Mouse (Mus musculus): ENCODE data around the gene Hoxa4. TPM values are rescaled to one million over a fixed set of nuclear protein-coding genes. Genes with fewer than 3 reads are reported as not detected.
A peak's percentile ranks its signal among the peaks of the same experiment; 100 is the strongest.

Hoxa4 gene
- polyA plus RNA-seq, 1 experiment from 2014 or later = 2.4 TPM

GRCm38 (mm10) chr6:52235866-52236265, 44.3 kb upstream of the Hoxa4 start:
- H3K4me2 ChIP-seq (ENCODE audit: low read depth, low read length) = no peak overlapping the region

GRCm38 (mm10) chr6:52235267-52235666, 43.7 kb upstream of the Hoxa4 start:
- Histone ChIP-seq H3K4me3 (ENCODE audit: low read length) (no peak overlapping the region; the same call in 1 of the 2 replicates), H3K9me3 (ENCODE audit: control insufficient read depth, low read length) (no peaks in the 10 kb centered on the region), H3K4me1 (ENCODE audit: control insufficient read depth, insufficient read depth, low read length) (no peaks in the 10 kb centered on the region; the same call in 1 of the 2 replicates), H3K36me3 (ENCODE audit: control insufficient read depth, insufficient read depth, low read length) (no peaks in the 10 kb centered on the region), H3K9ac (ENCODE audit: low read depth, low read length) (no peak overlapping the region), H3K27me3 (replicated peaks; ENCODE audit: control insufficient read depth, insufficient read depth, low read length) (peaks cover 74% of the 10 kb centered on the region), H3K4me2 (ENCODE audit: low read depth, low read length) (no peak overlapping the region), H3K27ac (ENCODE audit: low read length) (no peak overlapping the region)
- ATAC-seq = no peak
- 34% methylated on average over 9 of the region's 9 CpGs for WGBS

More at GRCm38 (mm10) chr6:52235866-52236265, 44.3 kb upstream of the Hoxa4 start:
- ATAC-seq = no peak
- Histone ChIP-seq H3K27ac (ENCODE audit: low read length) (no peak overlapping the region), H3K4me3 (ENCODE audit: low read length) (no peak overlapping the region), H3K4me1 (ENCODE audit: control insufficient read depth, insufficient read depth, low read length) (peaks cover 2% of the 10 kb centered on the region; the same call in 1 of the 2 replicates), H3K9ac (ENCODE audit: low read depth, low read length) (no peak overlapping the region), H3K9me3 (ENCODE audit: control insufficient read depth, low read length) (no peaks in the 10 kb centered on the region), H3K27me3 (replicated peaks; ENCODE audit: control insufficient read depth, insufficient read depth, low read length) (peaks cover 78% of the 10 kb centered on the region), H3K36me3 (ENCODE audit: control insufficient read depth, insufficient read depth, low read length) (no peaks in the 10 kb centered on the region)
- 33% methylated on average over 6 of the region's 6 CpGs for WGBS

GRCm38 (mm10) chr6:52234428-52235140, 43.0 kb upstream of the Hoxa4 start:
- H3K4me1 ChIP-seq (ENCODE audit: control insufficient read depth, insufficient read depth, low read length) = no peaks in the 10 kb centered on the region
- H3K4me3 ChIP-seq (ENCODE audit: low read length) = peak overlapping the region; percentile 35
- no peaks in the 10 kb centered on the region for H3K36me3 ChIP-seq (ENCODE audit: control insufficient read depth, insufficient read depth, low read length)
- no peaks in the 10 kb centered on the region for H3K9me3 ChIP-seq (ENCODE audit: control insufficient read depth, low read length)
- ATAC-seq = no peak
- peak overlapping the region; percentile 34; the same call in 1 of the 2 replicates for H3K27ac ChIP-seq (ENCODE audit: low read length)
- 1% methylated on average over 65 of the region's 68 CpGs for WGBS
- H3K9ac ChIP-seq (ENCODE audit: low read depth, low read length) = peak overlapping the region; percentile 37
- H3K27me3 ChIP-seq (replicated peaks; ENCODE audit: control insufficient read depth, insufficient read depth, low read length) = peaks cover 76% of the 10 kb centered on the region
- 0 out of 2 replicates have a peak overlapping the region, but pooled peaks have one; percentile 3 for H3K4me2 ChIP-seq (ENCODE audit: low read depth, low read length)

- H3K4me1 ChIP-seq (ENCODE audit: control insufficient read depth, insufficient read depth, low read length) = no peaks in the 10 kb centered on the region
- peaks cover 78% of the 10 kb centered on the region for H3K27me3 ChIP-seq (replicated peaks; ENCODE audit: control insufficient read depth, insufficient read depth, low read length)
- 0 out of 2 replicates have a peak overlapping the region, but pooled peaks have one; percentile 1 for H3K27ac ChIP-seq (ENCODE audit: low read length)
- peak overlapping the region; percentile 3; the same call in 1 of the 2 replicates for H3K4me2 ChIP-seq (ENCODE audit: low read depth, low read length)
- WGBS = 2% methylated on average over 70 of the region's 70 CpGs
- ATAC-seq = peak; percentile 26; the same call in 1 of the 2 replicates
- H3K9ac ChIP-seq (ENCODE audit: low read depth, low read length) = peak overlapping the region; percentile 45
- peak overlapping the region; percentile 35 for H3K4me3 ChIP-seq (ENCODE audit: low read length)
- no peaks in the 10 kb centered on the region for H3K36me3 ChIP-seq (ENCODE audit: control insufficient read depth, insufficient read depth, low read length)
- H3K9me3 ChIP-seq (ENCODE audit: control insufficient read depth, low read length) = no peaks in the 10 kb centered on the region
Observed at GRCm38 (mm10) chr6:52233546-52234427, 42.2 kb upstream of the Hoxa4 start.

DNA sequence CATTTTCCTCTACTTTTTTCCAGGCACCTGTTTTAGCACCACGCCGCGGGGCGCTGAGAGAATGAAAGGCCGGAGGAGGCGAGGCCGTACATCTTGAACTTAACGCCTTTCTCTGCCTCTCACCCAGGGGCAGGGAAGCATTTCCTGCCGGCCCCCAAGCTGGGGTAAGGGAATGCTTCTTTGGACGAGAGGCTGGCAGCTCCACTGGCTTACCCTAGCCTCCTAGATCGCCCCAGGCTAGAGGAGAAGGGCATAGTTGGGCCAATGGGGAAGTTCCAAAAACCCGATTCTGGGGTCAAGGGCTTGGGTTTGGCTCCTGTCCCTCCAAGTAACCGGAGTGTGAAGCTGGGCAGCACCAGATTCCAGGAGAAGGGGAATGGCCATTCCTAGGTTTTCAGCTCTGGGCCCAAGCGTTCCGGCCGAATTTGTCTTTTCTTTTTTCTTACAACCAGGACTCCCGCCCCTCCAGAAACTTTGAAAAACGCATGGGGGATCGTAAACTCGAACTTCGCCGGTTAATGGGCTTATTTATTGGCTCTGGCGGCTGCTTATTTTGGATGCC, 41.5 kb upstream of the Hoxa4 start:
- peak overlapping the region; percentile 38 for H3K4me2 ChIP-seq (ENCODE audit: low read depth, low read length)
- H3K9me3 ChIP-seq (ENCODE audit: control insufficient read depth, low read length) = no peaks in the 10 kb centered on the region
- no peak for ATAC-seq
- no peaks in the 10 kb centered on the region for H3K4me1 ChIP-seq (ENCODE audit: control insufficient read depth, insufficient read depth, low read length)
- H3K9ac ChIP-seq (ENCODE audit: low read depth, low read length) = peak overlapping the region; percentile 45
- H3K4me3 ChIP-seq (ENCODE audit: low read length) = peak overlapping the region; percentile 35
- 2% methylated on average over 23 of the region's 23 CpGs for WGBS
- no peak overlapping the region for H3K27ac ChIP-seq (ENCODE audit: low read length)
- H3K27me3 ChIP-seq (replicated peaks; ENCODE audit: control insufficient read depth, insufficient read depth, low read length) = peaks cover 81% of the 10 kb centered on the region
- H3K36me3 ChIP-seq (ENCODE audit: control insufficient read depth, insufficient read depth, low read length) = no peaks in the 10 kb centered on the region

- 1% methylated on average over 18 of the region's 18 CpGs for WGBS
- peak overlapping the region; percentile 38; the same call in 1 of the 2 replicates for H3K4me2 ChIP-seq (ENCODE audit: low read depth, low read length)
- H3K27me3 ChIP-seq (replicated peaks; ENCODE audit: control insufficient read depth, insufficient read depth, low read length) = peaks cover 80% of the 10 kb centered on the region
- peak overlapping the region; percentile 45 for H3K9ac ChIP-seq (ENCODE audit: low read depth, low read length)
- ATAC-seq = no peak
- peak overlapping the region; percentile 35 for H3K4me3 ChIP-seq (ENCODE audit: low read length)
- no peaks in the 10 kb centered on the region for H3K36me3 ChIP-seq (ENCODE audit: control insufficient read depth, insufficient read depth, low read length)
- H3K4me1 ChIP-seq (ENCODE audit: control insufficient read depth, insufficient read depth, low read length) = no peaks in the 10 kb centered on the region
- no peaks in the 10 kb centered on the region for H3K9me3 ChIP-seq (ENCODE audit: control insufficient read depth, low read length)
- H3K27ac ChIP-seq (ENCODE audit: low read length) = no peak overlapping the region
Observed at GRCm38 (mm10) chr6:52232568-52232965, 41.0 kb upstream of the Hoxa4 start.

GRCm38 (mm10) chr6:52231885-52232567, 40.5 kb upstream of the Hoxa4 start:
- no peaks in the 10 kb centered on the region for H3K36me3 ChIP-seq (ENCODE audit: control insufficient read depth, insufficient read depth, low read length)
- H3K27ac ChIP-seq (ENCODE audit: low read length) = no peak overlapping the region
- peak overlapping the region; percentile 35 for H3K4me3 ChIP-seq (ENCODE audit: low read length)
- WGBS = under 1% methylated on average over 18 of the region's 18 CpGs
- H3K27me3 ChIP-seq (replicated peaks; ENCODE audit: control insufficient read depth, insufficient read depth, low read length) = peaks cover 80% of the 10 kb centered on the region
- no peaks in the 10 kb centered on the region for H3K9me3 ChIP-seq (ENCODE audit: control insufficient read depth, low read length)
- 0 out of 2 replicates have a peak overlapping the region, but pooled peaks have one; percentile 45 for H3K9ac ChIP-seq (ENCODE audit: low read depth, low read length)
- no peak for ATAC-seq
- H3K4me1 ChIP-seq (ENCODE audit: control insufficient read depth, insufficient read depth, low read length) = no peaks in the 10 kb centered on the region
- H3K4me2 ChIP-seq (ENCODE audit: low read depth, low read length) = peak overlapping the region; percentile 38

DNA sequence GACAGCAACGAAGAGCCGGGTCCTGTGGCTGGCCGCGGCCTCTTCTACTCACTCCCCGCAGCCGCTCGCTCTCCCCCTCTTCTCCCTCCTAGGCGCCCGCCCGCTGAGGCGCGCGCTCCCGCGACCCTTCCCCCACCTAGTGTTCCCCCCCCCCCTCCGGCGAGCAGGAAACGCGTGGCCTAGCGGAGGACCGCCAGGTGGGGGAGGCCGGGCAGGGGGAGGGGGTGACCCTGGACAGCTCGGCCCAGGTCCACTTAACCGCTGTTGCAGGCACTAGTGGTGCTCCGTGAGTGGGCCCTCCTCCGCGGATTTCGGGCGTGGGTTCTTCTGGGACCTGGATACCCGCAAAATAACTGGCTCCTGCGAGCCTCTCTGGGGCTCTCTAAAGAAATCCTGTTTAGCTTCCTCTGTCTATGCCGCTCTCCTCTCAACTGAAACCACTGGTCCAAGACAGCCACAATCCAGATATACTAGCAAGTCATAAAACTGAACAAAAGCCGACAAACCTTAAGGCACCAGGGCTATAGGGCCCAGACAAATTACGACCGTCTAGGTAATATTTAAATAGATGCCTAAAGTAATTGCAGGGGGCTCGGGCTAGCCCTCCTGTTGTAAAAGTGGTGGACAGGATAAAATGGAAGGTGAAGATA, 39.1 kb upstream of the Hoxa4 start, which contains the start of gene Hoxa9:
Hoxa9 (minus strand) TSS at position 574 of the 650 bp plus-strand sequence.
- 3% methylated on average over 32 of the region's 36 CpGs for WGBS
- no peak for ATAC-seq
- Histone ChIP-seq H3K36me3 (ENCODE audit: control insufficient read depth, insufficient read depth, low read length) (no peaks in the 10 kb centered on the region), H3K9ac (ENCODE audit: low read depth, low read length) (peak within 1 kb of the TSS; percentile 56), H3K27me3 (replicated peaks; ENCODE audit: control insufficient read depth, insufficient read depth, low read length) (peaks cover 80% of the 10 kb centered on the region), H3K9me3 (ENCODE audit: control insufficient read depth, low read length) (no peaks in the 10 kb centered on the region), H3K4me2 (ENCODE audit: low read depth, low read length) (peak within 1 kb of the TSS; percentile 38), H3K27ac (ENCODE audit: low read length) (peak within 1 kb of the TSS; percentile 31; the same call in 1 of the 2 replicates), H3K4me1 (ENCODE audit: control insufficient read depth, insufficient read depth, low read length) (no peaks in the 10 kb centered on the region), H3K4me3 (ENCODE audit: low read length) (peak within 1 kb of the TSS; percentile 36)
